Mouse (Mus musculus) layer of hippocampus, adult 9-11 months (tissue): Measurements from ENCODE around the gene Scn4a.
A peak's percentile ranks its signal among the peaks of the same experiment; 100 is the strongest.
"Not testable (repeated sequence)": the region's sequence is repeated elsewhere in the genome, so short reads cannot be mapped to it uniquely, and the experiment has no call there.

Experiments used
- DNase-seq: peaks from one replicate; pipeline ENCODE4 v3.0.0; 2022

Scn4a gene

GRCm38 (mm10) chr11:106355382-106356128, 2.5 kb upstream of the Scn4a start:
- DNase-seq = no peak

- DNase-seq = no peak
These were observed 1.1 kb upstream of the Scn4a start for GRCm38 (mm10) chr11:106354181-106354580.

DNA sequence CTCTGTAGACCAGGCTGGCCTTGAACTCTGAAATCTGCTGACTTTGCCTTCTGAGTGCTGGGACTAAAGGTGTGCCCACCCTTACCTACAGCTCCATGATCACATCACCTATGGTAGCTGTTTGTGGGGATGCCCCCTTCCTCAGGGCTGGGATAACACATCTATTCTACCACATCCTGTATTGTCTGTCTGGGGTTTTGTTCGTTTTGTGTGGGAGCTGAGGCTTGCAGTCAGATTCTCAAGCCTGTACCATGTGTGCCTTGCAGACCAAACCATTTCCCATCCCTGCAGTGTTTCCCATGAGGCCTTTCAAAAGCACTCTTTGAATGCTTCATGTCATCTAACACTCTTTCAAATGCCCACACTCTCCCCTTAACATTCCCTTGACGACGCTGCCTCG, 1.1 kb downstream of the Scn4a start:
- DNase-seq = no peak

DNA sequence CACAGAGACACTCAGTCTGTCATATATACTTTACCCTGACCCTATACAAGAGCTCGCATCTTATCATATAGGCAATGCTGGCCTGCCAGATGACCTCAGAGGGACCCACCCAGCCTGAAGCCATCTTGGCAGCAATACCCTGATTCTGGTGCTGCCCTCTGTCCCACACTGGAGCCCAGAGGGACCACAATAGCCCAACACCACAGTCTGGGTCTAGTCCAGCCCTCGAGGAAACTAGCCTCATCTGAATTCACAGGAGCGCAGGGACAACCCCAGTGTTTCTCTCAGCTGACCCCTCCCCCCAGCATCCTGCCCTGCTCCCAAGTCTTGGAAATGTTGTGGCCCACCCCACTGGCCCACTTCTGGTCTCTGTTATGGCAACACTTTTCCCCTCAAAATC, 1.8 kb downstream of the Scn4a start:
- DNase-seq = no peak

DNA sequence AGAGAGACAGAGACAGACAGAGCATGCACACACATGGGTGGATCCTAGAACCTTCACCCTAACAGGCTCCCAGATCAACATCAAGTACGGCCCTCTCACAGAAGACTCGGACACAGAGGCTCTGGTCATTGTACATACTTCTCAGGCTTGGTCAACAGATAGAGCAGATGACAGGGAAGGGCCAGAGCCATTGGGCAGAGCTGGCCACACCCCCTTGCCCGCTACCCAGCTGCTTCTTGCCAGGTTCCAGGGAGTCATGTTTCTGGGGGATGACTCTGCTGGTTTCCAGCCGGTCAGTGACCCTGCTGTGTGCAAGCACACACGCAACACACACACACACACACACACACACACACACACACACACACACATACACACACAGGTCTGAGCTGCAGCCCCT, 2.2 kb downstream of the Scn4a start:
- DNase-seq = no peak

- DNase-seq = no peak
These were observed 3.3 kb downstream of the Scn4a start for GRCm38 (mm10) chr11:106349772-106350171.

GRCm38 (mm10) chr11:106344910-106345309, 8.2 kb downstream of the Scn4a start:
- DNase-seq = no peak

DNA sequence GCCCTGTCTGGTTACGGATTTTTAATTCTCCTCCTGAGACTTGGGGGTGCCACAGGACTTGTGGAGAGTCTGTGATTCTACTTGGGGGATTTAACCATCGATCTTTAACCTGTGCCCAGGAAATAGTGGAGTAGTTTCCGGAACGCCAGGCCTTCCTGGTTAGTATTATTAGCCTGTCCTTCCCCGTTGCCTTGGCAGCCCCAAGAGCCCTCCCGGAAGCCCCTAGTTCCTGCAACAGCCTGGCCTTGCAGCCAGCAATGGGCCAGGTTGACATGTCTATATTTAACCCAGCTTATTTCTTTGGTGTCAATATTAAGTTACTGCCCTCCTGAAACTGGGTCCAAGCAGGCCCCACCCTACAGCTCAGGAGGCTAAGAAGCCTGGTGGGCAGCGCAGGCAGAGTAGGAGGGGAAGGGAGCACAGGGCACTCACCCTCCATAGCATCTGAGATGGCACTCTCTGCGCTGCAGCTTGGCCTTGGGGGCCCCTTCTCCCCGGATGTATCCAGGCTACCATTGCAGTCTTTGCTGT, 12.0 kb downstream of the Scn4a start:
- no peak for DNase-seq

GRCm38 (mm10) chr11:106339323-106339722, 13.8 kb downstream of the Scn4a start:
- DNase-seq = not testable (repeated sequence)

DNA sequence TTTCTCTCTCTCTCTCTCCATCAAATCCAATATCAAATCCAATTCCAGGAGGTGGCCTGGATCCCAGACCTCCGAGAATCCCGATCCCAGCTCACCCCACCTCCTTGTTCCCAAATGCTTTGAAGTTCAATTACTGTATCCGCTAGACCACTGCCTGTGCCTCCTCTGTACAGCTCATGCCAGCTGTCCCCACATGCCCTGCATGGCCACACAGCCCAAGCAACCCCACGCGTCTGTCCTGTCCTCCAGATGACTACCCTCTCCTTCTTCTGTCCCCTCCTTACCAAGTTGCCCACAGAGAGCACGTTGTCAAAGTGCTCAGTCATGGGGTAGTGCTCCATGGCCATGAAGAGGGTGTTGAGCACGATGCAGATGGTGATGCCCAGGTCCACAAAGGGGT, 14.2 kb downstream of the Scn4a start:
- no peak for DNase-seq

DNA sequence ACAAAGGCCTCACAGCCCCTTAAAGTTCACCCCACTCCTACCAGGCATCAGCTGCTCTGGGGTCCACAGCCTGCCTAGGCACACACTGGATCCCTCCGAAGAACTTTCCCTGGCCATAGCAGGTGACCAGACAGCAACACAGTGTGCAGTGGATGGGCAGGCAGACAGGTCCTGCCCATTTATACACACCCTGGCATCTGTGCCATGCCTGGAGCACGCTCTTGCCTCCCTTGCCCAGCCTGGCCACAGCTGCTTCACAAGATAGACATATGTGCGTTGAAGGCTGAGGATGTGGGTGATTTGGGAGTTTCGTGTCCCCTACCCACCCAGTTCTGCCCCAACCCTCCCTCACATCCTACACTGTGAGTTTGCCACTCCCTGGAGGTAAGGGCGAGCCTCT, 15.1 kb downstream of the Scn4a start:
- no peak for DNase-seq

GRCm38 (mm10) chr11:106334066-106334465, 19.0 kb downstream of the Scn4a start:
- DNase-seq = no peak

DNA sequence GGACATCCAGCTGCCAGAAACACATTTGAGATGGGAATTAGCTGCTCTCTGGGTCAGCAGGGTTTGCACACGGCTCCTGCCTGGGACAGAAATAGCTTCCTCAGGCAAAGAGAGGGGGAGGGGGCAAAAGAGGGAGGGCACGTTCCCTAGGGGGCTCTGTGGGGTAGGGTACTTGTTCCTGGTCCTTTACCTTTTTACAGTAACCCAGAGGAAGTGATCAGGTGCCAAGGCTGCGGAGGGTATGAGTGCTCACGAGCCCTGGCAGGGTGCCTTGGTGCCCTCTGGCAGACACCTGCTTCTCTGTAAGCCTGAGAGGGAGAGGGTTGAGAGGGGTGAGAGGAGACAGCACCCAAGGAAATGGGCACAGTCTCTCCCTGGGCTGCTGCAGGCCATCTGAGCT, 20.6 kb downstream of the Scn4a start:
- DNase-seq = no peak

- peak; percentile 26 for DNase-seq
These were observed 23.4 kb downstream of the Scn4a start for GRCm38 (mm10) chr11:106329682-106330081.

DNA sequence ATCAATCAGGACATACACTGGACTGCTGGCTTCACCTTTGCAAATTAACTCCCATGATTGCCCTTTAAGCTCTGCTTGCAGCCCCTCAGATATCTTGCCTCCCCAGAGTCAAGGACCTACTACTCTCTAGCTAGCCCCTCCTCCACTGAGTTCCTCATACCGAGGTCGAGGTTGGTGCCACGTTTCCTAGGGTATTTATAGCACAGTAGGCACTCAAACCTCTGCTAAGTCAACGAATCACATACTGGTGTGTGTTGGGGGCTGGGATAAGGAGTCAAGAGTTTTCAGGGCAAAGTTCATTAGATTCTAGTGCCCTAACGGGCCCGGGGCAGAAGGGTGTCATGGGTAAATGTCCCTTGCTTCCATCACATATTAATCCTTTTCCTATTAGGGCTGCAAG, 24.0 kb downstream of the Scn4a start:
- no peak for DNase-seq

DNA sequence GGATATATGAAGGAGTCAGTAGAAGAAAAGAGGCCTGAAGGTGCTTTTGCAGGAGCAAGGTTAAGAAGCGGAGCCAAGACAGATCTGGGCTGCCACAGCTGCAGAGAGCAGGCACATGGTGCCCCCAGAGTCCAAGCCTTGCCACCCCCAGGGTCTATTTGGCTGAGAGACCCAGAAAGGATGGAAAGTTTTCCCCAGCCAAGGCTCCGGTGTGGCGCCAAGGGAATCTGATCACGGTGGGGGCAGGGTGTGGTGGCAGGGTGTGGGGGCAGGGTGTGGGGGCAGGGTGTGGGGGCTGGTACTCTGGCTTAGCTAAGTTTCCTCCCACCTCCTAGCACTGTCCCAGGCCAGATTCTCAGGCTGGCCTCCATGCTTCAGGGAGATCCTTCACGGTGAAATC, 24.6 kb downstream of the Scn4a start:
- DNase-seq = no peak

GRCm38 (mm10) chr11:106326475-106326874, 26.6 kb downstream of the Scn4a start:
- no peak for DNase-seq

DNA sequence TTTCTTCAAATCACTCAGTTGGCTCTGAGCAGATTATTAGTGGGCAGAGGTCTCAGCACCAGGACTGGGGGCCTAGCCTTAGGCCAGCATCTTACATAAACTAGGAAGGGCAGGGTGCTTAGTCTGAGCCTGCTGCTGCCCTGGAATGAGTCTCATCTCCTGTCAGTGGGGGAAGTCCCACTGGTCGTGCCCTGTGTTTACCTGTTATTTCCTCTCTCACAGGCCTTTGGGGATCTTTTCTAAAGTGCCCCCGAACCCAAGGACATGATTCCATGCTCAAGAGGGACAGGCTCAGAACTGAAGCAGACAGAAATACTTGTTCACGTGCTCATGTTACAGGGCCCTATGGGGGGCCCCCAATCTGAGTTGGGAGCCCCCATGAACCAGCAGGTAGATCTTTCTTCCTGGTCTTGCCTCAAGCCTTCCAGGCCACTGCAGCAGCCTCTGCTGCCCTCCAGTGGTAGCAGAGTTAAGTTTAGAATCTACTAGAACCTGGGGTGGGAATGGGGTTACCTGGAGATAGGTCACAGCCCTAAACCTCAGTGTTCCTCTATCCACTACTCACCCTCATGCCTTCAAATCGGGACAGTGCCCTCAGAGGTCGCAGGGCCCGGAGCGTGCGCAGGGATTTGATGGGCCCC, 27.4 kb downstream of the Scn4a start:
- DNase-seq = peak; percentile 17

DNA sequence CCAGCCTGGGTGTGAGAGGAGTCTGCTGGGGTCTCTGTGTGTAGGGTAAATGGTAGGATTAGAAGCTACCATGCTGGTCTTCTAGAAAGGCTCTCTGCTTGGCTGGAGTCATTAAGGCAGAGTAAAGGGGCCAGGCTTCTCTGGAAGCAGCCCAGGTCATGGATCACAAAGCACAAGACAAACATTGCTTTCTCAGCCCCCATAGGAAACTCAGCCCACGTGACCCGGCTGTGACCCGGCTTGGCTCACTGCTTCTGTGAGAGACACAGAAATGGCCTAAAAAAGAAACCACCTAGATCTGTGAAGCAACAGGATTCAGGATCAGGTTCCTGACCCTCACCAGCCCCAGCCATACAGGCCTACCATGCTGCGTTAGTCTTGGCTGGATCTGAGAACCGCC, 28.2 kb downstream of the Scn4a start:
- no peak for DNase-seq

- DNase-seq = no peak
These were observed 34.4 kb downstream of the Scn4a start for GRCm38 (mm10) chr11:106318406-106319366.

- DNase-seq = no peak
These were observed 35.3 kb downstream of the Scn4a start for GRCm38 (mm10) chr11:106317801-106318200.

- no peak for DNase-seq
These were observed 36.7 kb downstream of the Scn4a start for GRCm38 (mm10) chr11:106316416-106316815.

DNA sequence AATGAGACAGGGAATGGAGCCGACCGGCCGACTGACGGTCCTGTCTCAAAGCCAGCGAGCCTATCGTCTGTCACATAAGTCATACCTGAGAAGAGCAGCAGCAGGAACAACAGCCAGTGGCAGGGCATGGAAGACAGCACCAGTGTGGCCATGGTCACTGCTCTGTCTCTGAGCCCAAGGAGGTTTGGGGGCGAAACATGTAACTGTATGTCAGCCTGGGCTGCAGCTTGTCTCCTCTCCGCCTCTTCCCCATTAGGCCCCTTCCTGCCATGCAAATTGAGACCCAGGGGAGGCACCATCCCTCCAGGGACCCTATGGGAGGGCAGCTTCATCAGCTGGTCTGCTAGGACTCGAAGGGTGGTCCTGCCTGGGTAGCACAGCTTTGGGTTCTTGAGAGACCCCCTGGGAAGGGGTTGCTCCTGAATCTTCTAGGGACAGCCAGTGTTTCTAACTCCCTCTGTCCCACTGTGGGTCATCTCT, 38.7 kb downstream of the Scn4a start, which contains the start of gene Cd79b:
Cd79b (minus strand) TSS at position 430 of the 480 bp plus-strand sequence.
- no peak for DNase-seq
